Mouse (Mus musculus): ENCODE data around the gene Nat14.
"Not testable (repeated sequence)": the region's sequence is repeated elsewhere in the genome, so short reads cannot be mapped to it uniquely, and the experiment has no call there.

The Nat14 gene

GRCm38 (mm10) chr7:4921824-4922482 lies at the start of gene Nat14:
TSS of gene Nat14 (plus strand) at chr7:4922028.
- no peak for DNase-seq (ENCODE audit: low spot score)

- DNase-seq (ENCODE audit: low spot score) = peak; percentile 68
These were observed 45.0 kb upstream of the Nat14 start, which contains the start of gene Isoc2a for GRCm38 (mm10) chr7:4876753-4877221. TSS of gene Isoc2a (plus strand) at chr7:4877153.

GRCm38 (mm10) chr7:4877226-4877625 lies 44.6 kb upstream of the Nat14 start:
- no peak for DNase-seq (ENCODE audit: low spot score)

- DNase-seq (ENCODE audit: low spot score) = no peak
These were observed 43.6 kb upstream of the Nat14 start for GRCm38 (mm10) chr7:4878186-4878585.

GRCm38 (mm10) chr7:4879036-4879435 lies 42.8 kb upstream of the Nat14 start:
- not testable (repeated sequence) for DNase-seq (ENCODE audit: low spot score)

GRCm38 (mm10) chr7:4886680-4887079 lies 35.1 kb upstream of the Nat14 start:
- DNase-seq (ENCODE audit: low spot score) = no peak

- DNase-seq (ENCODE audit: low spot score) = no peak
These were observed 26.6 kb upstream of the Nat14 start for GRCm38 (mm10) chr7:4895186-4895585.

- no peak for DNase-seq (ENCODE audit: low spot score)
These were observed 22.8 kb upstream of the Nat14 start for GRCm38 (mm10) chr7:4898851-4899648.

- no peak for DNase-seq (ENCODE audit: low spot score)
These were observed 21.9 kb upstream of the Nat14 start for GRCm38 (mm10) chr7:4899649-4900522.

GRCm38 (mm10) chr7:4900523-4900851 lies 21.3 kb upstream of the Nat14 start:
- no peak for DNase-seq (ENCODE audit: low spot score)

GRCm38 (mm10) chr7:4901171-4901570 lies 20.7 kb upstream of the Nat14 start:
- DNase-seq (ENCODE audit: low spot score) = no peak

- no peak for DNase-seq (ENCODE audit: low spot score)
These were observed 19.4 kb upstream of the Nat14 start for GRCm38 (mm10) chr7:4902404-4902803.

GRCm38 (mm10) chr7:4906466-4906950 lies 15.3 kb upstream of the Nat14 start, which contains the start of gene Gm36210:
TSS of gene Gm36210 (minus strand) at chr7:4906516.
- DNase-seq (ENCODE audit: low spot score) = no peak

- no peak for DNase-seq (ENCODE audit: low spot score)
These were observed 10.3 kb upstream of the Nat14 start for GRCm38 (mm10) chr7:4911561-4911960.

GRCm38 (mm10) chr7:4912248-4912647 lies 9.6 kb upstream of the Nat14 start:
- DNase-seq (ENCODE audit: low spot score) = no peak

GRCm38 (mm10) chr7:4915007-4915665 lies 6.7 kb upstream of the Nat14 start, which contains the start of gene Zfp628:
TSS of gene Zfp628 (plus strand) at chr7:4915217.
- peak; percentile 93 for DNase-seq (ENCODE audit: low spot score)

- DNase-seq (ENCODE audit: low spot score) = no peak
These were observed 6.0 kb upstream of the Nat14 start for GRCm38 (mm10) chr7:4915669-4916416.

- no peak for DNase-seq (ENCODE audit: low spot score)
These were observed 4.3 kb upstream of the Nat14 start for GRCm38 (mm10) chr7:4917494-4917893.

- DNase-seq (ENCODE audit: low spot score) = no peak
These were observed 3.1 kb upstream of the Nat14 start for GRCm38 (mm10) chr7:4918681-4919080.

GRCm38 (mm10) chr7:4919096-4919495 lies 2.7 kb upstream of the Nat14 start:
- no peak for DNase-seq (ENCODE audit: low spot score)

GRCm38 (mm10) chr7:4919971-4920370 lies 1.9 kb upstream of the Nat14 start:
- no peak for DNase-seq (ENCODE audit: low spot score)

Data from ovary, postnatal 10 days (tissue).